Mouse (Mus musculus) 3T3-L1 (cell line): Measurements from ENCODE around the gene Nup133.

ENCODE experiments used
- DNase-seq: peaks from one replicate; pipeline ENCODE4 v3.0.0-alpha.2; 2015; ENCODE audit warnings: low read depth, low spot score

Nup133 gene

GRCm38 (mm10) chr8:123887956-123888355 lies 61.1 kb downstream of the Nup133 start:
- peak; percentile 94 for DNase-seq

GRCm38 (mm10) chr8:123887163-123887562 lies 61.9 kb downstream of the Nup133 start:
- peak; percentile 74 for DNase-seq

- DNase-seq, result peak; percentile 90
Measured at GRCm38 (mm10) chr8:123884721-123885565, 64.1 kb downstream of the Nup133 start.

GRCm38 (mm10) chr8:123883094-123883493 lies 66.0 kb downstream of the Nup133 start:
- no peak for DNase-seq

- no peak for DNase-seq
Measured at GRCm38 (mm10) chr8:123882412-123882811, 66.7 kb downstream of the Nup133 start.

- DNase-seq, result no peak
Measured at GRCm38 (mm10) chr8:123880821-123881350, 68.2 kb downstream of the Nup133 start.

- DNase-seq, result no peak
Measured at GRCm38 (mm10) chr8:123880271-123880670, 68.8 kb downstream of the Nup133 start.

GRCm38 (mm10) chr8:123877865-123878264 lies 71.2 kb downstream of the Nup133 start:
- no peak for DNase-seq

GRCm38 (mm10) chr8:123874324-123874723 lies 74.7 kb downstream of the Nup133 start:
- no peak for DNase-seq

GRCm38 (mm10) chr8:123873364-123873763 lies 75.7 kb downstream of the Nup133 start:
- DNase-seq, result peak; percentile 51

- DNase-seq, result no peak
Measured at GRCm38 (mm10) chr8:123872048-123872447, 77.0 kb downstream of the Nup133 start.

- peak; percentile 92 for DNase-seq
Measured at GRCm38 (mm10) chr8:123866971-123867370, 82.1 kb downstream of the Nup133 start.

GRCm38 (mm10) chr8:123865786-123866185 lies 83.3 kb downstream of the Nup133 start:
- DNase-seq, result no peak

GRCm38 (mm10) chr8:123860386-123860785 lies 88.7 kb downstream of the Nup133 start:
- no peak for DNase-seq

- DNase-seq, result no peak
Measured at GRCm38 (mm10) chr8:123859648-123860259, 89.3 kb downstream of the Nup133 start, which contains the start of gene Ccsap. TSS of gene Ccsap (minus strand) at chr8:123860209.

- DNase-seq, result peak; percentile 85
Measured at GRCm38 (mm10) chr8:123858941-123859647, 90.0 kb downstream of the Nup133 start.

- peak; percentile 36 for DNase-seq
Measured at GRCm38 (mm10) chr8:123858574-123858940, 90.5 kb downstream of the Nup133 start.

- DNase-seq, result no peak
Measured at GRCm38 (mm10) chr8:123857361-123857760, 91.7 kb downstream of the Nup133 start.

- no peak for DNase-seq
Measured at GRCm38 (mm10) chr8:123854733-123855475, 94.2 kb downstream of the Nup133 start.

- DNase-seq, result no peak
Measured at GRCm38 (mm10) chr8:123854252-123854651, 94.8 kb downstream of the Nup133 start.

- DNase-seq, result no peak
Measured at GRCm38 (mm10) chr8:123851590-123851989, 97.5 kb downstream of the Nup133 start.
